Mouse (Mus musculus): ENCODE measurements at regions not wholly inside any gene's neighbourhood (a gene's known extent, or its start where the extent isn't known, plus 50 kb on each side); places are given as distances from the start of the nearest gene placed in this dataset.

DNA sequence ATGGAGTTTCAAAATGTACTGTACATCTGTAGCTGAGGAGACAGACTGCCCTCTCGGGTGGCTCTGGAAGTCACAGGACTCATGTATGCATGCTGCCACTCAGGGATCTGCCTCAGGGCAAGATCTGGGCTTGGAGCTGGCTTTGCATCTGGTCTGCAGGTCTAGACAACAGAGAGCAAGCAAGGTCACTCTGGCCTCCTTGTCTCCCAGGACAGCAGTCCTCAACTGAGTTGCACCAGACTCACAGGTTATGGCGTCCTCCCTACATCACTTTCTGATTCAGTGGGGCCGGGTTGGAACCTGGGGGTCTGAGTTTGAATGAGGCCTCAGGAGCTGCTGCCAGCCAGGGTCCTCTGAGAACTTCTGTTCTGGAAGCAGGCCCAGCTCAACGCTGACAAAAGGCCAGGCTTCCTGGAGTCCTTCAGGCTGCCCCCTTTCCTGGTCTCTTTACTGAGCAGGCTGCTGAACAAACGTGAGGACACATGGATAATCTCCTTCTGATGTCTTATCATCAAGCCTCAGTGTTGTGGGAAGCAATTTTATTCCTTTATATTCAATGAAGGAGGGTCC lies 77.5 kb upstream of the Fam180a start:
- no peak for TF ChIP-seq MAZ (IDR thresholded peaks at IDR 0.05; ENCODE audit: low read depth, low read length)
- no peak for TF ChIP-seq SMC3 (IDR thresholded peaks at IDR 0.05; ENCODE audit: low read depth, low read length)
- no peak for TF ChIP-seq POLR2A (IDR thresholded peaks at IDR 0.05; ENCODE audit: low read depth, low read length)
- no peak for TF ChIP-seq MXI1 (IDR thresholded peaks at IDR 0.05; ENCODE audit: low read depth, low read length)
- no peak for TF ChIP-seq CTCF (conservative IDR thresholded peaks at IDR 0.05 in 1 of 2, IDR thresholded peaks at IDR 0.05 in 1 of 2; ENCODE audit: low read depth in 2 of 2, low read length in 2 of 2)

Data from CH12.LX (cell line).